ENCODE assay signal across 27 mouse cellular contexts in the genomic region with DNA sequence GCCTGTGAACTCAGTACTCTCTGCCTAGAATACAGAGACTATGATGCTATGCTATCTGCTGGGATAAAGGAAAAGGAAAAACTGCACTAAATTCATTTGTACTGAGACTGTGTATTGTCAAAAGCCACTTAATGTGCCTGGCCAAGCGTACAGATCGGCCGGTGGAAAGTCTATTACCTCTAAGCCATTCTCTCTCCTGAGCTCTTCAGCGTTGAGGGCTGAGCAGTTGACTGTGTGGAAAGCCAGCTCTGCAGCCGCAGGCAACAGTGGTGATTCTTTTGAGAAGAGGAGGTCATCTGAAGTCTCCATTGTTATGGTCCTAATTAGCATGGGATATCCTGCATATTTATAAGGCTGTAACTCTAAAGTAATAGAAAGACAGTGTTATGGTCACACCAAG. TPM values are rescaled to one million over a fixed set of nuclear protein-coding genes. Genes with fewer than 3 reads are reported as not detected.
DNase-seq lines count a peak whose midpoint lies in the region; TF ChIP-seq lines count a peak whose summit lies in the region.
"Had no signal": no experiment of that assay in that cellular context is flagged by ENCODE, and none has a peak within 500 bp of the region (broad histone marks: within the 10 kb centered on the region; RNA-seq: fewer than 3 reads in every experiment).

No protein-coding gene starts in this region.

- H3K4me3 ChIP-seq in layer of hippocampus, adult 2 months, result no peak overlapping the region
- H3K4me3 ChIP-seq: embryonic facial prominence, embryonic 13.5 days; erythroblast, embryonic 14.5 days; heart, embryonic 12.5 days; hindbrain, embryonic 10.5 days; limb, embryonic 10.5 days; liver, embryonic 15.5 days; lung, embryonic 15.5 days; megakaryocyte, embryonic 14.5 days had no signal

- H3K27ac ChIP-seq in layer of hippocampus, adult 2 months, result peak overlapping the region; percentile 56
- H3K27ac ChIP-seq: embryonic facial prominence, embryonic 13.5 days; hindbrain, embryonic 10.5 days; limb, embryonic 10.5 days; liver, embryonic 15.5 days; lung, embryonic 15.5 days had no signal

- peak; percentile 29 for DNase-seq in cerebellum, adult 9-10 months
- DNase-seq in cerebellum, adult 11-12 months, result no peak
- DNase-seq in layer of hippocampus, adult 2 months (ENCODE audit: low spot score in 2 of 2), result no peak
- no peak for DNase-seq in layer of hippocampus, adult 8-10 months (ENCODE audit: low spot score in 2 of 2)
- DNase-seq in brain, adult 2 months (ENCODE audit: low read depth, low spot score), result peak; percentile 36
- peak; percentile 7 to 15 for DNase-seq in cerebellum, postnatal 10 days
- DNase-seq in right cerebral cortex, postnatal 4 days, result no peak
- DNase-seq in adrenal gland, postnatal 25 days, result no peak
- DNase-seq: adrenal gland, postnatal 36 days; embryo, embryonic 11 days; gastrocnemius, postnatal 10 days; heart, postnatal 10 days; kidney, adult 18-20 months; kidney, postnatal 4 days; liver; lung, postnatal 36 days; right cerebral cortex, postnatal 25 days; thymus, postnatal 36 days had no signal

- no peak for TF ChIP-seq CTCF in layer of hippocampus, adult 2 months (conservative IDR thresholded peaks at IDR 0.05)

RNA-seq across cellular contexts. Expression of a gene that starts 55.6 kb away (rescaled TPM):
- total RNA-seq in layer of hippocampus, adult 2 months (2021), result under 1 TPM in 1 of 2 experiments, not detected in 1; 0.49 TPM
- under 1 TPM in 2 of 4 experiments, not detected in 2; 0.14 to 0.67 TPM for total RNA-seq in layer of hippocampus, adult 8-10 months (2022)
- total RNA-seq in adrenal gland, postnatal 25 days (2021), result 0.18 TPM in 1 of 2 replicates, not detected in the other
- total RNA-seq: granulocyte monocyte progenitor cell, adult 5-6 weeks had no signal

Comparison
In these comparisons a context has a peak if more than half of its experiments do, and no peak if none do; other contexts are left out.
1. DNase-seq: peak in cerebellum, adult 9-10 months (single experiment), brain, adult 2 months (single experiment) and cerebellum, postnatal 10 days (2 of 2); none in cerebellum, adult 11-12 months (single experiment), layer of hippocampus, adult 2 months (0 of 2), layer of hippocampus, adult 8-10 months (0 of 2), right cerebral cortex, postnatal 4 days (single experiment) and adrenal gland, postnatal 25 days (single experiment).